Mouse (Mus musculus) testis, postnatal 14 days (tissue): Measurements from ENCODE around the gene 2310011J03Rik.
"Not testable (repeated sequence)": the region's sequence is repeated elsewhere in the genome, so short reads cannot be mapped to it uniquely, and the experiment has no call there.

ENCODE experiments used
- DNase-seq: peaks from one replicate; pipeline ENCODE4 v3.0.0; 2021; ENCODE audit warnings: low spot score

2310011J03Rik gene

DNA sequence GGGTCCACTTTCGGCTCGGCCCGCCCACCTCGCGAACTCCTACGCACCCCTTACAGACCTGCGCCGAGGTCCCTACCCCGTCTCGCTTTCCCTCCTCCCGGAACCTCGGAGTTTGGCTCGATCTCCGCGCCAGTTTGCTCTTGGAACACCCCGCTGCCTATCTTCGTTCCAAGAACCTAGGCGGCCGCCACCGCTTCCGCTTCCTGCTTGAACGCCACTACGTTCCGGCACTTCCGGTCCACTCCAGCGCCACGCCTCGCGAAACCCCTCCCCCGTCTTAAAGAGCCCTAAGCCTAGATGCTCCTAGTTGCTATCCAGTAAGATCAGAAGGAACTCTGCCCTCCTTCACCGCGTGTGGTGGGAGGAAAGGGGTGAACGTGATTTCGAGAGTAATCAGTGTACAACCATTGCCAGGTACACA is at the start of gene 2310011J03Rik:
TSS of gene 2310011J03Rik (minus strand) at position 198 of the 421 bp plus-strand sequence.
- peak; percentile 89 for DNase-seq

DNA sequence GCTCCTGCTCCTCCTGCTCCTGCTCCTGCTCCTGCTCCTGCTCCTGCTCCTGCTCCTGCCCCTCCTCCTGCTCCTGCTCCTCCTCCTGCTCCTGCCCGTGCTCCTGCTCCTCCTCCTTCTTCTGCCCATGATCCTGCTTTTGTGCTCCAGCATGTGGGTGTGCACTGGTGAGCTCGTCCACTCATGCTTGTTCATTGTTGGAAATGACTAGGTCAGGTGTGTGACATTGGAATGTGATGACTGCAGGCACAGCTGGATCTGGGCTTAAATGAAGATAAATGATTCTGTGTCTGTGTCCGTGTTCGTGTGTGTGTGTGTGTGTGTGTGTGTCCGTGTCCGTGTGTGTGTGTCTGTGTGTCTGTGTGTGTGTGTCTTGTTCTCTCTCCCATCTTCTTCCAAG is 48.1 kb upstream of the 2310011J03Rik start:
- DNase-seq = no peak

DNA sequence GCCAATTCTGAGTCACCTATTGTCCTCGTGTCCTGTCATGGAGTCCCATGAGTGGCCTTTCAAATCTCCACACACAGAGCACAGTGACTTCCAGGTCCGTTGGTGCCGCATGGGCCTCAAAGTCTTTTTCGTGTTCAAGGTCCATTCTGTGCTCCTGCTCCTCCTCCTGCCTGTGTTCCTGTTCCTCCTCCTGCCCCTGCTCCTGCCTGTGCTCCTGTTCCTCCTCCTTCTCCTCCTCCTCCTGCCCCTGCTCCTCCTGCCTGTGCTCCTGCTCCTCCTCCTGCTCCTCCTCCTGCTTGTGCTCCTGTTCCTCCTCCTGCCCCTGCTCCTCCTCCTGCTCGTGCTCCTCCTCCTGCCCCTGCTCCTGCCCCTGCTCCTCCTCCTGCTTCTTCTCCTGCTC is 47.6 kb upstream of the 2310011J03Rik start:
- DNase-seq = no peak

DNA sequence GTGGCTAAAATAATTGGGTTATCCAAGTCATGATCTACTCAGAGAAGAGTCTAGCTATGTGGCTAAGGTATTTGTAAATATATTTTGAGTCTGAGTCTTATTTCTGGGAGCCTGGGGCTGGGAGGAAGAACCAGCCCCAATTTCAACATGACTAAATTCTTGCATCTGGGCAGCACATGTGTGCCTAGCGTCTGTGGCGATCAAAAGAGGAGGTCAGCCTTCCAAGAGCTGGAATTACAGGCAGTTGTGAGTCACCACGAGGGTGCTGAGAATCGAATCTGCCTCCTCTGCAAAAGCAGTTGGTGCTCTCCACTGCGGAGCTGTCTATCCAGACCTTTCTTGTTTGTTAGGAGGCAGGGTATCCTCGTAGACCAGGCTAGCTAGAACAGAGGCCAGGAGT is 45.4 kb upstream of the 2310011J03Rik start:
- DNase-seq = no peak

DNA sequence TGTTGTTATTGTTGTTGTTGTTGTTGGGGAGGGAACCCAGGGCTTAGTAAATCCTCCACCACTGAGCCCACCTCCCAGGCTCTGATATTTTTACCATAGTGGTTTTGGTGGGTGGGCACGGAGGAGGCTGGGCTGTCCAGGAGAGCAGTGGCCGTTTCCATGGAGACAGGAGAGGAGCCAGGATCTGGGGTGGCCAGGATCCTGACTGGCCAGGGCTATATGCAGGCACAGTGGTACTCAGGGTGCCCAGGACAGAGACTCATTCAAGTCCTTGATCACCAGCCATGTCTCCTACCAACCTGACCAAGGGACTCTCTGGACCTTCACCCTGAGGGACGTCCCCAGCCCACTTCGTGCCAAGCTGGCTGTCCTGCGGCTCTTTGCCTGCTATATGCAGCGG is 43.4 kb upstream of the 2310011J03Rik start:
- DNase-seq = no peak

DNA sequence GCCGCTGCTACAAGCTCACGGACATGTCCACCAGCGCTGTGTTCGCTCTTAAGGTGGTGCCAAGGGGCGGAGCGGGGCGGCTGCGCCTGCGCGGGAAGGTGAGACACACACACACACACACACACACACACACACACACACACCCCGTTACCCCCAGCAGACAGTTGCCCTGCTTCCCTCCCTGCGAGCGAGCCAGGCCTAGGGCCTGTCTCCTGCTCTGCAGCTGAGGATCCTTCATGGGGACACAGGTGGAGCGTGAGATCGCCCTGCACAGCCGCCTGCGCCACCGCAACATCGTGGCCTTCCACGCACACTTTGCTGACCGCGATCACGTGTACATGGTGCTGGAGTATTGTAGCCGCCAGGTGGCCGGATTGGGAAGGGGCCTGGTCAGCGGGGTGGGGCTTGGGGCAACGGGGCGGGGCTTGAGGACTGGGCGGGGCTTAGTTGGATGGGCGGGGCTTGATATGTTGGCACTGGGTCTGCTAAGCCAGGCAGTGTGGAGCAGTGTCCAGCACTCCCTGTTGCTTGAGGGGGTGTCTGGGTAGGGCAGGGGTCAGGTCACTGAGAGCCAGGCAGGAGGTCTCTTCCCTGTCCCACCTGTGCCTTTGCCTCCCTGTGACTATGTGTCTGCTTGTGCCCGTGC is 37.8 kb upstream of the 2310011J03Rik start:
- DNase-seq = no peak

DNA sequence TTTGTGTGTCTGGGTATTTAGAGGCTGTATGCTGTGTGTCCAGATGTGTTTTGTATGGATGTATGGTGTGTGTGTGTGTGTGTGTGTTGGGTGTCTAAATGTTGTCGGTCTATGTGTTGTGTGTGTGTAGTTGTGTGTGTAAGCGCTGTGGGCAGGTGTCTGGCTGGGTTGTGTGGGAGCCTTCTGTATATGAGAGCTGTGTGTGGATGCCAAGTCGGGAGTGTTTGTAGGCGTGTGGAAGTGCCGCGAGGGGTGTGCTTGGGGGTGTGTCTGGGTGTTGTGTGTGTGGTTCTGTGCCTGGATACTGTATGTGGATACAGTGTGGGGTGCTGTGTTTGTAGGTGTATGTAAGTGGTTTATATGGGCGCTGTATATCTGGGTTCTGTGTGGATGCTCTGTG is 37.0 kb upstream of the 2310011J03Rik start:
- no peak for DNase-seq

DNA sequence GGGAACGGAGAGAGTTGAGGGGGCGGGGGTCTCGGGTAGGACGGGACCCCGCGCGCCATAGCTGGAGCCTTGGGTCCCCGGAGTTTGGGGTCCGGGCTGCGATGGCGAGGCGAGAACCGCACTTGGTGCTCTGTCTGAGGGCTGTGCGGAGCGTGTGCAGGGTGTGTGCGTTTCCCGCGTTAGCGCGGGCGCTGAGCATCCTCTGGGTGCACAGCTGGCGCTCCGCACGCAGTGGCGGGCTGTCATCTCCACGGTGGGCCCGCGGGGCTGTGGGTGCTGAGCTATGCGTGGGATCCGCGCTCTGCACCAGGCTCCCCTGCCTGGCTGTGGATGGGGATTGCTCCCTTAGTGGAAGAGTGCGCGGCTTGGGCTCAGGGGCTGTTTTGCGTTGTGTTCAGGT is 36.4 kb upstream of the 2310011J03Rik start:
- no peak for DNase-seq

DNA sequence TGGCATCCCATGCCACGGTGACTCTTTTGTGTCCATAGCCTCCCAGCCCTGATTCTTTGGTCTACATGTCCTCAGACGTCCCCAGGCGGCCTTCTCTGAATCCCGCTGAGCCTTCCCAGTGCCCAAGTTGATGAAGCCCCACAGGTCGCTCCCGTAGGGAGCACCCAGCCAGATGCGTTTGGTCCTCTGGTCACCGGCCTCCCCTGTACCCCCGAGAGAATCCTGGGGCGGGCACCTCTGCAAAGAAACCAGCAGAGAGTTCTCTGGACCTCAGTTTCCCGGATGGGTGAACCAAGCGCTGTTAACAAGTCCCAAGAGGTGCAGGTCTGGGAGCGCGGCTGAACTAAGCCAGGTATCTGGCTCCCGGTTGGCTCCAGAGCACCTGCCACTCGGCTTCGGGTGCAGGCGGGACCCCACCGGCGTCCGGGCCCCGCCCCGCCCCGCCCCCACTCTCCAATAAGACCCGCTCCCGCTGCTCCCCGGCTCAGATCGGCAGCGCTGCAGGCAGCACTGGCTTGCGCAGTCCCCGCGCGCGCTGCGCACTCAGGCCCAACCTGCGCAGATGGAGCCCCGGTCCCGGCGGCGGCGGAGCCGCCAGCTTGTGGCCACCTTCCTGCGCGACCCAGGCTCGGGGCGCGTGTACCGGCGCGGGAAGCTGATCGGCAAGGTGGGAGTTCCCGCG is 35.8 kb upstream of the 2310011J03Rik start, which contains the start of gene Plk5:
TSS of gene Plk5 (plus strand) at position 459 of the 682 bp plus-strand sequence.
- no peak for DNase-seq

DNA sequence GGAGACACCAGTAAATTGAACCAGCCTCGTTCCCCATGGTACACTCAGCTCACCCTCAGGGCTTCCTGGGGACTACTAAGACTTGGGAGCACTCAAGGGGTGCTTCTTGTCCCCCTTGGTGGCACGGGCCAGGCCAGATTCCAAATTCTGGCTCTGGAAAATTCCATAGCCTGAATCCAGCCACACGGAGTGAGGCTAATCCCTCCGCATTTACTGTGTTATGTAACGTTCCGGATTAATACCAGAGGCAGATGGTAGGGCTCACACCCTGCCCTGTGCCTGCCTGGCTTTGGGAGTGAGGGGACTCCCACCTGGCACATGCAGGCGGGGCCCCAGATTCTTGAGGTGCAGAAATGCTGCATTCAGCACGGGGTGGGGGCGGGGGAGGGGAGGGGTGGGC is 35.1 kb upstream of the 2310011J03Rik start:
- no peak for DNase-seq

DNA sequence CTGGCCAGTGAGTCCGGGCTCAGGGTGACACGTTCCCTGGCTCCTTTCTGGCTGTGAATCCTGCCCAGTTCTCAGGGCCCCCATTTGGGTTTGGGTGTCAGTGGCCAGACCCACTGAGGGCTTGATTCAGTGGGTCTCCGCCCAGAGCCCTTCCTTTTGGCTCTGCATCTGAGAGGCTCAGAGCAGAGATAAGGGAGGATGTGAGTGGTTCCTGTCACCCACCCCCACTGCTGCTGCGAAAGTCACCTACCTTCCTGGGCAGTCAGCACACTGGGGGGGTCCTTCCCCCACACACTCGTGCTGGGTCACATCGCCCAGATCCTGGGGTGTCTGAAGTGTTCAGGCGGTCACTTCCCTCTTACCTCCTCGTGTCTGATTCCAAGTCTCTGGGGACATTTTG is 32.4 kb upstream of the 2310011J03Rik start:
- no peak for DNase-seq

DNA sequence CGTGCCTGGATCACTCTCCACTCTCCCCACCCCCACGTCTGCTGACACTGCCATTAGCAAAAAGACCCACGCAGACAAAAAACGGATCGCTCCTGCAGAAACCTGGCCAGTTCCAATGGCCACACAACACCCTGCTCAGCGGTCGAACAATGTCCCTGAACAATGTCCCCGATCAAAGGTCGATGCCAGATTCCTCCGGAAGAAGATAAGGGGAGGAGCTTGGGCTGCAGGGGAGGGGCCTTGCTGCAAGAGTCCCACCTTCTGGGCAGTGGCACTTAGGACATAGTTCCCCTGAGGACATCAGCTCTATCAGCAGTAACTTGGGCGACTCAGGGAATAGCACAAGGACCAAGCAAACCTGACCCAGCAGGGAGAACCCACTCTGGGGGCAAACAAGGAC is 31.6 kb upstream of the 2310011J03Rik start:
- no peak for DNase-seq

DNA sequence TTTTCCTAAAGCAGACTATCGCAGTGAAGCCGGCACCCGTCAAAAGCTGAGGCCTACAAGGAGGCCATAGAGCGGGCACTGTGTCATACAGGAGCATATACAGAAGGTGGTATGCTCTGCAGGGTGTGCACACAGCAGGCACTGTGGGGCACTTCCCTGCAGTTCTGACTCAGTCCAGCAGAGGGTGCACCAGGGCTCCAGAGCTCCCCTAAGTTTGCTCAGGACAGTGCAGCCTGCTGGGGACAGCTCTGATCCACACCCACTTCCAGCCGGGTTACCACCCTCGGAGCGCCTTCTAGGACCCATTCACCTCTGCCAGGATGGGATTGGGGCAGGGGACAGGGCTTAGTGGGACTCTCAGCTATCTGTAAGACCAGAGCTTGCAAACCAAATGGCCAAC is 30.0 kb upstream of the 2310011J03Rik start:
- peak; percentile 70 for DNase-seq

DNA sequence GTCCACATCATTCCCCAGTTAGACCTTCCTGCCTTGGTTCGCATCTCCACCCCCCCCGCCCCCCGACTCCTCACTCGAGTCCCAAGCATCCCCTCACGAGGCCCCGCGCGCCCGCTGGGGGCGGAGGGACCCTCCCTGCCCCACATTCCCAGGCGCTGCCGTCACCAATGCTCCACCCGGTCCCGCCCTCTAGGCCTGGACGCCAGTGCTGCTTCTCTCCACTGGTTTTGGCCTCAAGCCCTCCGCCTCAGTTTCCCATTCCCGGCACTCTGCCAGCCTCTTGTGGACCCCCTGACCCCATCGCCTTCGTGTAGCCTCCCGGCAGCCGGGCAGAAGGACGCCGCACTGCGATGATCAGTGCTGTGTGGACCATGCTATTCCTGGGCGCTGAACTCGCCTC is 28.6 kb upstream of the 2310011J03Rik start:
- no peak for DNase-seq

DNA sequence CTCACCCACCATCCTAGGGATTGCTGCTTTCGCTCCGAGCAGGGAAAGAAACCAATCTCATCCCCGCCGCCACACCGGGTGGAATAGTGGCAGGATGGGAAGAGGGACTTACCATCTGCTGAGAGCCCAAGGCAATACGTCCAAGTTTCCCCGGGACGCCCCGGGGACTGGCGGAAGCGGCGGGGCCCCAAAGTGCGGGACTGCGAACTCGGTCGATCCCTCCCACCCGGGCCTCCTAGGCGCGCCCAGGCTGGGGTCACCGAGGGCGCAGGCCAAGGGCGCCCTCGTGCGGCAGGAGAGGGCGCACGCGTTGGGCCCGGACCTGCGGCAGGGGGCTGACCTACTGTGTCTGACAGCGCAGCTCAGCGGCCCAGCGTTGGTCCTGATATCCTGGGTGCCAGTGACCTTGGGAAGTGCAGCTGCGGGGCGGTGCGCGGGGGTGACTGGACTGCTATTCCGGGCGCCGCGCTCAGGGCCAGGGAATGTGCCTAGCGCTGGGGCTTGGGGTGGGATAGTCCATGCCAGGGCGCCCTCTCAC is 28.0 kb upstream of the 2310011J03Rik start, which contains the start of gene Adamtsl5:
TSS of gene Adamtsl5 (minus strand) at position 169 of the 538 bp plus-strand sequence.
- no peak for DNase-seq

DNA sequence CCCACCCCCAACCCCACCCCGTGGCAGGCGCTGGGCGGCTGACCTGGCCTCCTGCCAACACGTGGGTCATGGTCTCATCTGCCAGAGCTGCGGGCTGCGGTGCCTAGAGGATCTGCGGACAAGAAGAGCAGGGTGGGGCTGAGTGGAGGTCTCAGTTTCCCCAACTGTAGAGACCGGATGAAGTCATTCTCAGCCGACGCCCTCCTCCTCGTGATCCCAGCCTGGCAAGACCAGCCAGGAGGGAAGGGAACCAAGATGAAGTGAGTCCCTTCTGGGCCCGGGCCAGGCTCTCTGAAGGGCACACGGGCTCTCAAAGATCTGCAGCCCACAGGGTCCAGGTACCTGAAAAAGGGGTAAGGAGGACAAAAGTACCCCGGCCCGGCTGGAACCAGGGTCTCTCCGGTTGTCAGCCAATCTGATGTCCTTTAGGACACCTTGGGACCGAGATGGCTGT is 27.2 kb upstream of the 2310011J03Rik start:
- no peak for DNase-seq

DNA sequence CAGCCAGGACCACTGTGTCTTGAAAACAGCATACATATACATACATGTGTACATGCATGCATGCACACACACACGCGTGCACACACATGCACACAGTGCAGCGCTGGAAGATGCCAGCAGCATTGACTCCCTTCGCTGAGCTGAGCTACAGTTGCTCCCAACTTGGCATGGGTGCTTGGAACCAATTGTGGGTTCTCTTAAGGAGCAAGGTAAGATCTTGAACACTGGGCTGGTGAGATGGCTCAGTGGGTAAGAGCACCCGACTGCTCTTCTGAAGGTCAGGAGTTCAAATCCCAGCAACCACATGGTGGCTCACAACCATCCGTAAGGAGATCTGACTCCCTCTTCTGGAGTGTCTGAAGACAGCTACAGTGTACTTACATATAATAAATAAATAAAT is 25.6 kb upstream of the 2310011J03Rik start:
- not testable (repeated sequence) for DNase-seq

DNA sequence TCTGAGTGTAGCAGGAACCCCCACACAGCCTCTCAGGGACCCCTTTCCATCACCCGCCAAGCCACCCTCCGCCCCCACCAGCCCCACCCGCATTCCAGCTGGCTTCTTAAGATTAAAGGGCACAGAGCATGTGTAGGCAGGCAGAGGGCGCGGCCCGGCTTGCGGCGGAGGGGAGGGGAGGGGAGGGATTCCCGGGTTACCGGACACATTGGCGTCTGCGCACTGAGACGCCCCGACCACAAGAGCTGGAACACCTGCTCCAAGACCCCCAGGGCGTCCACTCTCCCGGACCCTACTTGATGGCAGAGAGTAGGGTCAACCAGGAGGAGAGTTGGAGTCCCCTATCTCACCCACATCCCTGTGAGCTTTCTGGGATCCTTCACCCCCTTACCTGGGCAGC is 24.8 kb upstream of the 2310011J03Rik start:
- no peak for DNase-seq

DNA sequence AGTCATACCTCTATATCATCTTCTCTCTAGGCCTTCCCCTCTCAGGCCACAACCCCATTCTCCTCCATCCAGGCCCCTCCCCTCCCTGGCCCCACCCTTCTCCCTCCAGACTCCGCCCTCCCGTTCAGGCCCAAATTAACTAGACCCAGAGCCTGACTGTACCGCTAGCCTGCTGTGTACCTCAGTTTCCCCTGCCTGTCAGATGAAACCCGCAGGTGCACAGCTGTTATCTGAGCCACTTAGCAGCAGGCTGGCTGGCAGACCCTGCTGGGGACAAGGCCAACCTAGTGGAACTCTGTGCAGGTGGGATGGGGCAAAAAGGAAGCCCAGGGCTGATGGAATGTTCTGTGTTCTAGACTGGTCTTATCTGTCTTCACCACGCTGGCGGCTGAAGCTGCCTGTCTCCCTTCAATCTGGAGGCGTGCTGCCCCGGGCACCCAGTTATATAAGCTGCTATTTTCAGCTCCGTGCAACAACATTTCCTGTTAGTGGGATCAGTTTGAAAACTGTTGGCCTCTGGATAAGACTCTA is 23.9 kb upstream of the 2310011J03Rik start:
- DNase-seq = no peak

DNA sequence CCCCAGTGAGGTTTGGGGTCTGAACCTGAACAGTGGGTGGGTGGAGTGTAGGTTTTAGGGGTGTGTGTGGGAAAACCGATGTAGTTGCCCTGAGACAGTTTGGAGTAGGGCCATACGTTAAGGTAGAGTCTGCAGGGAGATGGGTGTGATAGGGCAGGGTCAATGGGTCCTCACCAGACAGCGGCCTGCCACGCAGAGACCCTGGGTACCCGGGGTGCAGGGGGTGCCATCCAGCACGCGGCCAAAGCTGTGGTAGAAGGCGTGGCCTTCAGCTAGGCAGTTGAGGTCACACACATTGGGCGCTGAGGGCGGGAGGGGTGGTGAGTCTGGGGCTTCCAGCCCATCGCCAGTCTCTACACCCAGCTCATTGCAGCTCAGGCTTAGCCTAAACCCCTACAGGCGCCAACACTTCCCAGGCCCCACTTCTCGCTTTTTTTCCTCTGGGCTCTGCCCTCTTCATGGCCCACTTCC is 23.1 kb upstream of the 2310011J03Rik start:
- DNase-seq = no peak

DNA sequence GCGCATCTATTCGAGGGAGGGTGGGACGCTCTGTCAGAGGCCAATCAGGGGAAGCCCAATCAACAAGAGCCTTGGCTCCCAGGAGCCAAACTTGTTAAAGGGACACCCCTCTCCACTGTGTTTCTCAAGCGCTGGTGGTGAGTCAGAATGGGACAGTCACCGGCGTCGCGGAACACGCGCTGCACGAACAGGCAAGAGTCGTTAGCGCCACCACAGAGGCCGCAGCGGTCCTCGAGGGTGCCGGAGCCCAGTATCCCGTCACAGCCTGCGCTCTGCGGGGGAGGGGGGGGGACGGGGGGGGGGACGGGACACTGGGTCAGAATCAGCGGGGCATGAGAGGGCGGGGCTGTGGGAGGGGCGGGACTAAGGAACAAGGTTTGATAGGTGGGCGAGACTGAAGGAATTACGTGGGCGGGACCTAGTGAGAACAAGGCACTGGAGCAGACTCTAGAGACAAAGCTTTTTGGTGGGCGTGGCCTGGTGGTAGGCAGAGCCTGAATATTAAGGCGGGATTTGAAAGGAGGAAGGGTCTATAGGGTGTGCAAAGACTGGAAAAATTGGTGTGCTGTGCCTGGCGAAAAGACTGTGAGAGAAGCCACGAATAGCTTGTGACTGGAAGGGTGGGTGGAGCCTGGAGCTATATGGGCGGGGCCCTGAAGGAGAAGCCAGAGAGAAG is 22.6 kb upstream of the 2310011J03Rik start:
- peak; percentile 73 for DNase-seq

DNA sequence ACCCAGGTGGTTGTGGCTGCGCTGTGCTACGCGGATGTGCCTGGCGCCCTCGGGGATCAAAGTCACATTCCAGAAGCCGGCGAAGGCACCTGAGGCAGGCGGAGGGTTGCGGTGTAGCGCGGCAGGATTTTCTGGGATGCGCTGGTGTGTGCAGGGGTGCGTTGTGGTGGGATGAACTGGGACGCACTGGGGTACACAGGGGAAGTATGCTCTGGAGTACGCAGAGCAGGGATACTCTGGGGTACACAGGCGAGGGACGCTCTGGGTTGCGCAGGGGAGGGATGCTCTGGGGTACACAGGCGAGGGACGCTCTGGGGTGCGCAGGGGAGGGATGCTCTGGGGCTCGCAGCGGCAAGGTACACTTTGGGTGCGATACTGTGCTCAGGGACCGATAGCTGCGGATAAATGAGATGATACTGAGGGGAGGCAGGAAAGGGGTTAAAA is 22.0 kb upstream of the 2310011J03Rik start:
- DNase-seq = no peak
